Mouse (Mus musculus): ENCODE measurements around the gene Rab26. TPM values are rescaled to one million over a fixed set of nuclear protein-coding genes. Genes with fewer than 3 reads are reported as not detected.
A peak's percentile ranks its signal among the peaks of the same experiment; 100 is the strongest.

Rab26 gene
- 2.9 TPM in 2 replicates for polyA plus RNA-seq (2015; fragmentation: Nextera tagmentation; extraction: Ambion mirVana)

GRCm38 (mm10) chr17:24534160-24534718 is at the start of gene Rab26:
Rab26 (minus strand) TSS chr17:24534210.
- Histone ChIP-seq H3K4me2 (replicated peaks) (peak within 1 kb of the TSS; percentile 59), H3K27ac (peak within 1 kb of the TSS; percentile 19; the same call in 1 of the 2 replicates), H3K27me3 (no peaks in the 10 kb centered on the region), H3K36me3 (peaks cover 14% of the 10 kb centered on the region), H3K4me3 (replicated peaks) (peak within 1 kb of the TSS; percentile 32), H3K9ac (replicated peaks) (peak within 1 kb of the TSS; percentile 61), H3K4me1 (replicated peaks) (peaks cover 55% of the 10 kb centered on the region), H3K9me3 (no peaks in the 10 kb centered on the region)
- WGBS, result 91% methylated on average over 8 of the region's 8 CpGs
- no peak for ATAC-seq

GRCm38 (mm10) chr17:24580287-24580686 is 46.3 kb upstream of the Rab26 start:
- Histone ChIP-seq H3K27ac (no peak overlapping the region), H3K4me1 (replicated peaks) (no peaks in the 10 kb centered on the region), H3K36me3 (peaks cover 84% of the 10 kb centered on the region), H3K27me3 (no peaks in the 10 kb centered on the region), H3K9ac (replicated peaks) (no peak overlapping the region), H3K9me3 (no peaks in the 10 kb centered on the region), H3K4me2 (replicated peaks) (no peak overlapping the region), H3K4me3 (replicated peaks) (no peak overlapping the region)
- no peak for ATAC-seq
- WGBS, result 97% methylated on average over 2 of the region's 2 CpGs

DNA sequence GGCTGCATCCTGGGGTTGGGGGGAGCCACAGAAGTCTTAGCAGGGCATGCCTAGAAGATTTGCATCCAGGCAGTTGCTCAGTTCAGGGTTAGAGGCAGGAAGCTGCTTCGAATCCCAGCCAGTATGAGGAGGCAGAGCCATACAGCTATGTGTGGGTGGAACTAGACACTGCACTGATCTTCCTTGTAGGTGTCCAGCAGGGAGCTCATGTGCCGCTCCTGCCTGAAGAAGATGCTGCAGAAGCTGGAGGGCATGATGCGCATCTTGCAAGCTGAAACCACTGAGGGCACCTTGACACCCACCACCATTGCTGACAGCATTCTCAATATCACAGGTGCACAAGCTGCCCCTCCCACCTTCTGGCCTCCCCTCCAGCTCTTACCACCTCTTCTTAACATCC is 45.5 kb upstream of the Rab26 start:
- no peak overlapping the region for H3K27ac ChIP-seq
- WGBS, result 98% methylated on average over 3 of the region's 3 CpGs

DNA sequence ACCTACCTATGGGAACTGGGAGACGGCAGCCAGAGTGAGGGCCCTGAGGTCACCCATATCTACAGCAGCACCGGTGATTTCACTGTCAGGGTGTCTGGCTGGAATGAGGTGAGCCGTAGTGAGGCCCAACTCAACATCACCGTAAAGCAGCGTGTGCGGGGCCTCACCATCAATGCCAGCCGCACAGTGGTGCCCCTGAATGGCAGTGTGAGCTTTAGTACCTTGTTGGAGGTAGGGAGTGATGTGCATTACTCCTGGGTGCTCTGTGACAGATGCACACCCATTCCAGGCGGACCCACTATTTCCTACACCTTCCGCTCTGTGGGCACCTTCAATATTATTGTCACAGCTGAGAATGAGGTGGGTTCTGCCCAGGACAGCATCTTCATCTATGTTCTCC is 39.8 kb upstream of the Rab26 start:
- peaks cover 93% of the 10 kb centered on the region for H3K36me3 ChIP-seq
- WGBS, result 97% methylated on average over 9 of the region's 9 CpGs

More for the DNA sequence above, 45.5 kb upstream of the Rab26 start:
- H3K9ac ChIP-seq (replicated peaks), result no peak overlapping the region
- peaks cover 91% of the 10 kb centered on the region for H3K36me3 ChIP-seq
- H3K27me3 ChIP-seq, result no peaks in the 10 kb centered on the region
- no peak overlapping the region for H3K4me2 ChIP-seq (replicated peaks)
- no peak overlapping the region for H3K4me3 ChIP-seq (replicated peaks)
- no peaks in the 10 kb centered on the region for H3K9me3 ChIP-seq
- H3K4me1 ChIP-seq (replicated peaks), result no peaks in the 10 kb centered on the region
- no peak for ATAC-seq

GRCm38 (mm10) chr17:24572651-24573245 is 38.7 kb upstream of the Rab26 start:
- 95% methylated on average over 12 of the region's 12 CpGs for WGBS
- Histone ChIP-seq H3K4me2 (replicated peaks) (no peak overlapping the region), H3K27ac (no peak overlapping the region), H3K9me3 (no peaks in the 10 kb centered on the region), H3K9ac (replicated peaks) (no peak overlapping the region), H3K36me3 (peaks cover 88% of the 10 kb centered on the region), H3K27me3 (no peaks in the 10 kb centered on the region), H3K4me1 (replicated peaks) (no peaks in the 10 kb centered on the region), H3K4me3 (replicated peaks) (no peak overlapping the region)
- no peak for ATAC-seq

More for the DNA sequence above, 39.8 kb upstream of the Rab26 start:
- ATAC-seq, result no peak
- Histone ChIP-seq H3K4me2 (replicated peaks) (no peak overlapping the region), H3K9ac (replicated peaks) (no peak overlapping the region), H3K27ac (no peak overlapping the region), H3K27me3 (no peaks in the 10 kb centered on the region), H3K4me1 (replicated peaks) (no peaks in the 10 kb centered on the region), H3K9me3 (no peaks in the 10 kb centered on the region), H3K4me3 (replicated peaks) (no peak overlapping the region)

GRCm38 (mm10) chr17:24569837-24570236 is 35.8 kb upstream of the Rab26 start:
- Histone ChIP-seq H3K27me3 (no peaks in the 10 kb centered on the region), H3K36me3 (peaks cover 93% of the 10 kb centered on the region), H3K9me3 (no peaks in the 10 kb centered on the region), H3K4me2 (replicated peaks) (no peak overlapping the region), H3K4me3 (replicated peaks) (no peak overlapping the region), H3K4me1 (replicated peaks) (peaks cover 6% of the 10 kb centered on the region; the same call in 1 of the 2 replicates), H3K27ac (no peak overlapping the region), H3K9ac (replicated peaks) (no peak overlapping the region)
- no peak for ATAC-seq
- WGBS, result 93% methylated on average over 4 of the region's 4 CpGs

GRCm38 (mm10) chr17:24567034-24567779 is 33.2 kb upstream of the Rab26 start:
- H3K27ac ChIP-seq, result 0 out of 2 replicates have a peak overlapping the region, but pooled peaks have one; percentile 39
- no peaks in the 10 kb centered on the region for H3K27me3 ChIP-seq
- WGBS, result 76% methylated on average over 8 of the region's 8 CpGs
- ATAC-seq, result no peak
- peaks cover 67% of the 10 kb centered on the region for H3K36me3 ChIP-seq
- no peak overlapping the region; the same call in 1 of the 2 replicates for H3K9ac ChIP-seq (replicated peaks)
- H3K9me3 ChIP-seq, result no peaks in the 10 kb centered on the region
- no peak overlapping the region for H3K4me2 ChIP-seq (replicated peaks)
- peaks cover 6% of the 10 kb centered on the region; the same call in 1 of the 2 replicates for H3K4me1 ChIP-seq (replicated peaks)
- no peak overlapping the region for H3K4me3 ChIP-seq (replicated peaks)

- peaks cover 53% of the 10 kb centered on the region for H3K36me3 ChIP-seq
- no peak for ATAC-seq
- no peaks in the 10 kb centered on the region for H3K27me3 ChIP-seq
- H3K4me3 ChIP-seq (replicated peaks), result no peak overlapping the region
- no peaks in the 10 kb centered on the region for H3K9me3 ChIP-seq
- no peak overlapping the region for H3K4me2 ChIP-seq (replicated peaks)
- H3K4me1 ChIP-seq (replicated peaks), result peaks cover 6% of the 10 kb centered on the region; the same call in 1 of the 2 replicates
- 68% methylated on average over 3 of the region's 3 CpGs for WGBS
- no peak overlapping the region for H3K27ac ChIP-seq
- H3K9ac ChIP-seq (replicated peaks), result no peak overlapping the region
Observed at GRCm38 (mm10) chr17:24565792-24566191, 31.8 kb upstream of the Rab26 start.

- Histone ChIP-seq H3K27ac (no peak overlapping the region), H3K4me2 (replicated peaks) (no peak overlapping the region), H3K9me3 (no peaks in the 10 kb centered on the region), H3K9ac (replicated peaks) (no peak overlapping the region), H3K4me1 (replicated peaks) (peaks cover 6% of the 10 kb centered on the region; the same call in 1 of the 2 replicates), H3K27me3 (no peaks in the 10 kb centered on the region), H3K4me3 (replicated peaks) (no peak overlapping the region), H3K36me3 (peaks cover 46% of the 10 kb centered on the region)
- 89% methylated on average over 3 of the region's 3 CpGs for WGBS
- no peak for ATAC-seq
Observed at GRCm38 (mm10) chr17:24565092-24565491, 31.1 kb upstream of the Rab26 start.

GRCm38 (mm10) chr17:24564422-24564821 is 30.4 kb upstream of the Rab26 start:
- Histone ChIP-seq H3K36me3 (peaks cover 39% of the 10 kb centered on the region), H3K4me2 (replicated peaks) (no peak overlapping the region), H3K9ac (replicated peaks) (no peak overlapping the region), H3K4me1 (replicated peaks) (peaks cover 8% of the 10 kb centered on the region), H3K9me3 (no peaks in the 10 kb centered on the region), H3K27ac (no peak overlapping the region), H3K4me3 (replicated peaks) (no peak overlapping the region), H3K27me3 (no peaks in the 10 kb centered on the region)
- no peak for ATAC-seq
- 90% methylated on average over 4 of the region's 4 CpGs for WGBS

GRCm38 (mm10) chr17:24563638-24564037 is 29.6 kb upstream of the Rab26 start:
- ATAC-seq, result no peak
- no peak overlapping the region for H3K9ac ChIP-seq (replicated peaks)
- peaks cover 16% of the 10 kb centered on the region for H3K4me1 ChIP-seq (replicated peaks)
- peaks cover 31% of the 10 kb centered on the region for H3K36me3 ChIP-seq
- WGBS, result 89% methylated on average over 5 of the region's 5 CpGs
- H3K4me2 ChIP-seq (replicated peaks), result no peak overlapping the region
- no peaks in the 10 kb centered on the region for H3K27me3 ChIP-seq
- no peak overlapping the region for H3K27ac ChIP-seq
- no peak overlapping the region for H3K4me3 ChIP-seq (replicated peaks)
- H3K9me3 ChIP-seq, result no peaks in the 10 kb centered on the region

GRCm38 (mm10) chr17:24561592-24561991 is 27.6 kb upstream of the Rab26 start:
- Histone ChIP-seq H3K9me3 (no peaks in the 10 kb centered on the region), H3K27me3 (no peaks in the 10 kb centered on the region), H3K36me3 (peaks cover 18% of the 10 kb centered on the region), H3K27ac (no peak overlapping the region), H3K4me2 (replicated peaks) (no peak overlapping the region), H3K9ac (replicated peaks) (no peak overlapping the region), H3K4me1 (replicated peaks) (peaks cover 29% of the 10 kb centered on the region), H3K4me3 (replicated peaks) (no peak overlapping the region)
- WGBS, result 95% methylated on average over 2 of the region's 2 CpGs
- ATAC-seq, result no peak

All from midbrain, embryonic 13.5 days (tissue).